Mouse (Mus musculus) CH12.LX (cell line): ENCODE data around the gene Slc29a3. TPM values are rescaled to one million over a fixed set of nuclear protein-coding genes. Genes with fewer than 3 reads are reported as not detected.

ENCODE experiments used
- DNase-seq: peaks from one replicate; pipeline ENCODE4 v3.0.0-alpha.2; 2013; ENCODE audit errors: extremely low read depth
- H3K27ac ChIP-seq: 2 replicates; pipeline ENCODE4 v1.5.1; 2012; ENCODE audit warnings: low read depth, mild to moderate bottlenecking, control low read depth, moderate library complexity; ENCODE audit not compliant: insufficient read depth
- H3K27me3 ChIP-seq: replicated peaks from 2 replicates; pipeline ENCODE3; 2012; ENCODE audit warnings: inconsistent platforms
- H3K36me3 ChIP-seq, 2 experiments: replicated peaks in 1 of 2; 2 replicates each; pipeline versions ENCODE3 to v1.6.1; 2012; ENCODE audit warnings: inconsistent platforms in 1 of 2, low read length in 1 of 2, mild to moderate bottlenecking in 1 of 2, mixed read lengths in 1 of 2, moderate library complexity in 1 of 2; ENCODE audit not compliant: control insufficient read depth in 1 of 2, insufficient read depth in 1 of 2
- H3K4me1 ChIP-seq, 2 experiments: 2 replicates each; pipeline ENCODE4 v1.6.1; 2012; ENCODE audit warnings: inconsistent platforms in 1 of 2, moderate library complexity in 1 of 2; ENCODE audit not compliant: insufficient read depth in 2 of 2, control insufficient read depth in 1 of 2
- H3K4me2 ChIP-seq: 2 replicates; pipeline ENCODE4 v1.6.1; 2012; ENCODE audit warnings: low read depth, mild to moderate bottlenecking, control low read depth; ENCODE audit not compliant: poor library complexity, insufficient read depth, severe bottlenecking
- H3K4me3 ChIP-seq, 3 experiments: fragments of 150-350 bp in 1 of 3; sonication (generic) in 1 of 3; replicated peaks in 1 of 3; 2 replicates each; pipeline versions ENCODE3 to v1.5.1; 2011 to 2012; ENCODE audit warnings: low read depth in 2 of 3, low read length in 2 of 3, mild to moderate bottlenecking in 2 of 3, moderate library complexity in 2 of 3, control low read depth in 1 of 3, improper control_type of control experiment in 1 of 3, inconsistent platforms in 1 of 3, mixed read lengths in 1 of 3; ENCODE audit not compliant: poor library complexity in 1 of 3
- H3K79me2 ChIP-seq: replicated peaks from 2 replicates; pipeline ENCODE4 v1.6.1; 2012; ENCODE audit warnings: mild to moderate bottlenecking, moderate library complexity; ENCODE audit not compliant: control insufficient read depth, poor library complexity, insufficient read depth, severe bottlenecking; ENCODE audit errors: extremely low read depth
- H3K9ac ChIP-seq: 2 replicates; pipeline ENCODE4 v1.6.1; 2012; ENCODE audit warnings: low read depth, mild to moderate bottlenecking, control low read depth, moderate library complexity; ENCODE audit not compliant: insufficient read depth
- H3K9me3 ChIP-seq: replicated peaks from 2 replicates; pipeline ENCODE3; 2012; ENCODE audit warnings: low read length, inconsistent platforms, mixed read lengths
- BHLHE40 ChIP-seq: IDR thresholded peaks from 2 replicates; pipeline ENCODE4 v1.6.1; 2011; ENCODE audit warnings: mild to moderate bottlenecking, low read depth, low read length, improper control_type of control experiment
- CHD1 ChIP-seq: IDR thresholded peaks from 2 replicates; pipeline ENCODE4 v1.6.1; 2012; ENCODE audit warnings: low read depth, low read length, improper control_type of control experiment, inconsistent platforms
- CHD2 ChIP-seq: IDR thresholded peaks from 2 replicates; pipeline ENCODE4 v1.6.1; 2011; ENCODE audit warnings: low read length, improper control_type of control experiment
- CTCF ChIP-seq, 2 experiments: IDR thresholded peaks in 1 of 2; conservative IDR thresholded peaks in 1 of 2; 2 replicates each; pipeline ENCODE4 v1.5.1; 2011 to 2012; ENCODE audit warnings: low read depth in 2 of 2, low read length in 2 of 2, improper control_type of control experiment in 1 of 2, inconsistent platforms in 1 of 2, mild to moderate bottlenecking in 1 of 2, moderate library complexity in 1 of 2
- EP300 ChIP-seq: IDR thresholded peaks from 2 replicates; pipeline ENCODE4 v1.6.1; 2011; ENCODE audit warnings: low read length, improper control_type of control experiment
- GABPA ChIP-seq: IDR thresholded peaks from 2 replicates; pipeline ENCODE4 v1.6.1; 2012; ENCODE audit warnings: low read depth, low read length, improper control_type of control experiment, inconsistent platforms; ENCODE audit not compliant: insufficient replicate concordance
- HCFC1 ChIP-seq: IDR thresholded peaks from 2 replicates; pipeline ENCODE4 v1.6.1; 2012; ENCODE audit warnings: low read depth, mild to moderate bottlenecking, inconsistent platforms, low read length, improper control_type of control experiment
- IRF4 ChIP-seq: IDR thresholded peaks from 2 replicates; pipeline ENCODE4 v1.6.1; 2014; ENCODE audit warnings: low read depth, mild to moderate bottlenecking, inconsistent platforms, low read length, improper control_type of control experiment
- KAT2A ChIP-seq: IDR thresholded peaks from 2 replicates; pipeline ENCODE4 v1.6.1; 2012; ENCODE audit warnings: low read length, improper control_type of control experiment, inconsistent platforms; ENCODE audit not compliant: insufficient replicate concordance
- MYC ChIP-seq: IDR thresholded peaks from 2 replicates; pipeline ENCODE4 v1.6.1; 2011; ENCODE audit warnings: low read depth, mild to moderate bottlenecking, improper control_type of control experiment, low read length
- NELFE ChIP-seq: IDR thresholded peaks from 2 replicates; pipeline ENCODE4 v1.6.1; 2011; ENCODE audit warnings: low read depth, low read length, improper control_type of control experiment
- NRF1 ChIP-seq: IDR thresholded peaks from 2 replicates; pipeline ENCODE4 v1.6.1; 2014; ENCODE audit warnings: low read depth, mild to moderate bottlenecking, inconsistent platforms, low read length, improper control_type of control experiment, moderate library complexity
- RAD21 ChIP-seq: IDR thresholded peaks from 2 replicates; pipeline ENCODE4 v1.6.1; 2011; ENCODE audit warnings: low read depth, mild to moderate bottlenecking, low read length, improper control_type of control experiment, moderate library complexity
- RCOR1 ChIP-seq: conservative IDR thresholded peaks from 2 replicates; pipeline ENCODE4 v1.6.1; 2012; ENCODE audit warnings: low read depth, mild to moderate bottlenecking, inconsistent platforms, low read length, improper control_type of control experiment
- TBP ChIP-seq: conservative IDR thresholded peaks from 2 replicates; pipeline ENCODE4 v1.6.1; 2011; ENCODE audit warnings: low read depth, low read length, improper control_type of control experiment
- TCF12 ChIP-seq: IDR thresholded peaks from 2 replicates; pipeline ENCODE4 v1.6.1; 2014; ENCODE audit warnings: low read depth, mild to moderate bottlenecking, inconsistent platforms, low read length, improper control_type of control experiment
- USF1 ChIP-seq: IDR thresholded peaks from 2 replicates; pipeline ENCODE4 v1.6.1; 2014; ENCODE audit warnings: low read depth, mild to moderate bottlenecking, inconsistent platforms, low read length, improper control_type of control experiment
- USF2 ChIP-seq: conservative IDR thresholded peaks from 2 replicates; pipeline ENCODE4 v1.6.1; 2011; ENCODE audit warnings: low read depth, low read length, improper control_type of control experiment
- ZC3H11A ChIP-seq: IDR thresholded peaks from 2 replicates; pipeline ENCODE4 v1.6.1; 2012; ENCODE audit warnings: low read depth, mild to moderate bottlenecking, inconsistent platforms, low read length, improper control_type of control experiment
- ZKSCAN1 ChIP-seq: IDR thresholded peaks from 2 replicates; pipeline ENCODE4 v1.6.1; 2012; ENCODE audit warnings: low read depth, inconsistent platforms, low read length, improper control_type of control experiment, borderline replicate concordance
- ZMIZ1 ChIP-seq: IDR thresholded peaks from 2 replicates; pipeline ENCODE4 v1.6.1; 2012; ENCODE audit warnings: low read depth, mild to moderate bottlenecking, inconsistent platforms, low read length, improper control_type of control experiment
- dilution Hi-C: fragments of 300-500 bp; cut with MboI; formaldehyde crosslinking; loops from 2 replicates; pipeline ENCODE4 v1.14.3; 2020; ENCODE audit warnings: low sequenced_read_pairs; ENCODE audit not compliant: extremely low pct_unique_long_range_greater_than_20kb, extremely low pct_ligation_motif_present
- in situ Hi-C: fragments of 300-500 bp; cut with MboI; formaldehyde crosslinking; loops from 3 replicates; pipeline ENCODE4 v1.14.3; 2019; ENCODE audit warnings: low sequenced_read_pairs, low pct_ligation_motif_present, low pct_unique_long_range_greater_than_20kb, mixed read lengths
- polyA plus RNA-seq: library from polyadenylated mRNA; unstranded; fragments of >175 nt; gene quantifications from 2 replicates; pipeline ENCODE4 v1.2.1, GENCODE M21; 2012; ENCODE audit warnings: low read depth; ENCODE audit not compliant: insufficient read length
- total RNA-seq, 2 experiments: library from RNA; depleted of rRNA; stranded (reverse); fragments of 300-350 nt in 1 of 2; fragments of >200 nt in 1 of 2; gene quantifications; 2 replicates each; pipeline ENCODE4 v1.2.3; 2012 to 2014

Slc29a3 gene
- total and polyA plus RNA-seq, 3 experiments: 4.1 to 19.1 (median 5.9) TPM

DNA sequence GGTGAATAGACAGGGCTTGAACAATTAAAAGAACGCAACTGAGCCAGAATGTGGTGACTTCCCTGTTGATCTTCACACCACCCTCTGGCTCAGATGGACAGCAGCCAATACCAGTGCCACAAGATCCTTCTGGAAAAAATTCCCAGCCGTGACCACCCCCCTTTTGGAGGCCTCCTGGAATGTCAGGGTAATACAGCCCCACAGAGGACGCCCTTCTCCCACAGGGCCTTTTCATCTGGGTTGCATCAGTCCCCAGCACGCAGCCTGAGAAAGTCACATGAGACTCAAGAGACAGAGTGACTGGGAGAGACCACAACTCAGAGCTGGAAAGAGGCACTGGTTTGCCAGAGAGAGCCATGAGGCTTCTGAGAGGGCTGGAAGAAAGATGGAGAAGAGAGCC is 18.3 kb upstream of the Slc29a3 start:
- Histone ChIP-seq H3K4me2 (no peak overlapping the region), H3K4me3 (no peak overlapping the region), H3K27me3 (peaks cover 65% of the 10 kb centered on the region), H3K4me1 (no peaks in the 10 kb centered on the region), H3K79me2 (no peaks in the 10 kb centered on the region), H3K27ac (no peak overlapping the region), H3K9ac (no peak overlapping the region), H3K36me3 (no peaks in the 10 kb centered on the region), H3K9me3 (no peaks in the 10 kb centered on the region)
- dilution Hi-C loops (loop anchor here (25.0 kb wide), 1 partner anchor 291 kb away; no protein-coding TSS in a partner anchor), in situ Hi-C loops (no loop called here)
- no peak for DNase-seq
- TF ChIP-seq ZMIZ1: no peak
- TF ChIP-seq USF2: no peak
- TF ChIP-seq CHD1: no peak

DNA sequence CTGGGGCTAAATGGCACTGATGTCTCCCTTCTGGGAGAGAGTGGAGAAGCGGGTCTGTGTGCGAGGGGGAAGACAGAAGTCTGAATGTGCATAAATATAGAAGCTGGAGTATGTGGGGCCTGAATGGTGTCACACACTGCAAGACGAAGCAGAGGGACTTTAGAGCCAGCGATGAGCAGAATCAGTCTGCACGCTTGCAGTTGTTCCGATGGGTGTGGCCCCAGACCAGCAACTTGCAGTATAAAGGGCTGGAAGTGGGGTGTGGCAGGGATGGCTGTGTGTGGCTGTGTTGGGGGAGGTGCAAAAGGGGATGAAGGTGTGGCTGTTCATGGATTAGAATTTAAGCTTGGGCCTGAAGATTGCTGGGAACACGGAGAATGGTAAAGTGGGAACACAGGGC is 16.0 kb upstream of the Slc29a3 start:
- H3K4me1 ChIP-seq: no peaks in the 10 kb centered on the region
- no peaks in the 10 kb centered on the region for H3K36me3 ChIP-seq
- H3K9ac ChIP-seq: no peak overlapping the region
- H3K79me2 ChIP-seq: no peaks in the 10 kb centered on the region
- H3K9me3 ChIP-seq: peaks cover 3% of the 10 kb centered on the region
- H3K27ac ChIP-seq: no peak overlapping the region
- no peak for TF ChIP-seq EP300
- TF ChIP-seq GABPA: no peak
- TF ChIP-seq CHD2: no peak
- TF ChIP-seq RCOR1: no peak
- TF ChIP-seq RAD21: no peak
- no peak for TF ChIP-seq NELFE
- no peak for TF ChIP-seq CTCF (conservative IDR thresholded peaks at IDR 0.05 in 1 of 2, IDR thresholded peaks at IDR 0.05 in 1 of 2; ENCODE audit: low read depth in 2 of 2, low read length in 2 of 2)
- no peak for TF ChIP-seq USF1
- no peak for TF ChIP-seq KAT2A
- no peak for TF ChIP-seq HCFC1
- no peak for TF ChIP-seq MYC
- TF ChIP-seq ZMIZ1: no peak
- TF ChIP-seq ZKSCAN1: no peak
- no peak for TF ChIP-seq IRF4
- TF ChIP-seq TCF12: no peak
- no peak for TF ChIP-seq BHLHE40
- no peak for TF ChIP-seq TBP
- TF ChIP-seq NRF1: no peak
- no peak for TF ChIP-seq ZC3H11A
- no peak overlapping the region for H3K4me3 ChIP-seq
- in situ Hi-C loops: no loop called here
- peaks cover 75% of the 10 kb centered on the region for H3K27me3 ChIP-seq
- no peak for DNase-seq
- H3K4me2 ChIP-seq: no peak overlapping the region
- dilution Hi-C loops: loop anchor here (25.0 kb wide), 1 partner anchor 294 kb away; no protein-coding TSS in a partner anchor
